Mouse (Mus musculus) embryonic stem cell, embryonic (primary cell): Measurements from ENCODE around the gene Rcor1.

Source experiments
- CTCF ChIA-PET, 4 experiments: fragments of 300-600 bp in 2 of 4; fragments of 350-600 bp in 2 of 4; sonication (Branson Sonifier 250); formaldehyde crosslinking; loops; one replicate each; lab custom pipeline; 2022; ENCODE audit warnings: inconsistent platforms in 2 of 4; lab: Charles Lee
- POLR2A ChIA-PET, 4 experiments: fragments of 300-600 bp in 2 of 4; fragments of 350-600 bp in 2 of 4; sonication (Branson Sonifier 250); formaldehyde crosslinking; loops; one replicate each; lab custom pipeline; 2022; ENCODE audit warnings: antibody characterized with exemption in 4 of 4, inconsistent platforms in 1 of 4; lab: Charles Lee

Rcor1 gene

DNA sequence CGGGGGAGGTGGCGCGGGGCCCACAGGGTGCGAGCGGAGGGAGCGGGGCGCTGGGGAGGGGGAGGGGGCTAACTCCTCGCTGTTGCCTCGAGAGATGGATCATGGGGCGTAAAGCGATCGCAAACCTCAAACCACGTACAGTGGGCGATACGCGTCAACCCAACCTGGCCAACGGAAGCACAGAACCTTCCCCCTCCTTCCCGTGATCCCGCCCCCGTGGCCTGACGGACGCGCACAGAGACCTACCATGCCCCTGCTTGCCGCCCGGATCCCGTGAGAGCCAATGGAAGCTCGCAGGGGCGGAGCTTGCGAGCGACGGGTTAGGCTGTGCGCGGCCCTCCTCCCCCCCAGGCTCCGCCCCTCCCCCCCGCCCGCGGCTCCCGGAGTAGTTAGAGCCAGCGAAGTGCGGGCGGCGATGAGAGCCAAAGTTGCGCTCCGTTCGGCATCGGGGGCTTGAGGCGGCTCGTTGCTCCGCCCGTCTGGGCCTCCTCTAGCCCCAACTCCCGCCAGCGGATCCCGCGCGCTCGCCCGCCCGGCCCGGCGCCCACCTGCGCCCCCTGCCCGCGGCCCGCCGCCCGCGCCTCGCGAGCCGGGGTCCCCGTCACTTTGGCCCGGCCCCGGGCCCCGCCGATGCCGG lies at the start of gene Rcor1:
Gene Rcor1 (plus strand): TSS at position 376 of the 637 bp plus-strand sequence.
- ChIA-PET CTCF (interaction anchor here (0.5 to 1.6 kb wide), 16 partner anchors 23 to 466 kb away, joined by 3 to 12 read pairs (median 3); no protein-coding TSS in a partner anchor), POLR2A (interaction anchor here in 3 of 4 experiments (0.5 to 5.7 kb wide), 83 partner anchors 9 to 578 kb away, joined by 3 to 46 read pairs (median 4); partner anchors contain the start of genes Eif5 (in 3 of the 3), Ankrd9 (in 2 of the 3), Wdr20 (in 2 of the 3) and Hsp90aa1 (in 1 of the 3))

GRCm38 (mm10) chr12:110989409-110989808 lies 49.7 kb upstream of the Rcor1 start:
- POLR2A ChIA-PET, result interaction anchor here in 3 of 4 experiments (0.9 to 8.9 kb wide), 4 partner anchors 9 to 25 kb away, joined by 3 to 76 read pairs (median 34); partner anchors contain the start of gene Ankrd9 (in 2 of the 3)
- CTCF ChIA-PET, result interaction anchor here in 2 of 4 experiments (0.6 to 6.8 kb wide), 3 partner anchors 10 to 53 kb away, joined by 3 to 123 read pairs (median 58); partner anchors contain the start of gene Ankrd9 (in 1 of the 2)

- POLR2A ChIA-PET, result interaction anchor here in 3 of 4 experiments (0.7 to 8.9 kb wide), 10 partner anchors 10 to 547 kb away, joined by 3 to 76 read pairs (median 4); partner anchors contain the start of genes Ankrd9 (in 2 of the 3), Eif5 (in 1 of the 3) and Rcor1 (in 1 of the 3)
- CTCF ChIA-PET, result interaction anchor here in 3 of 4 experiments (0.5 to 6.8 kb wide), 11 partner anchors 9 to 108 kb away, joined by 3 to 123 read pairs (median 9); partner anchors contain the start of gene Ankrd9 (in 1 of the 3)
Observed at GRCm38 (mm10) chr12:110990500-110990899, 48.7 kb upstream of the Rcor1 start.

DNA sequence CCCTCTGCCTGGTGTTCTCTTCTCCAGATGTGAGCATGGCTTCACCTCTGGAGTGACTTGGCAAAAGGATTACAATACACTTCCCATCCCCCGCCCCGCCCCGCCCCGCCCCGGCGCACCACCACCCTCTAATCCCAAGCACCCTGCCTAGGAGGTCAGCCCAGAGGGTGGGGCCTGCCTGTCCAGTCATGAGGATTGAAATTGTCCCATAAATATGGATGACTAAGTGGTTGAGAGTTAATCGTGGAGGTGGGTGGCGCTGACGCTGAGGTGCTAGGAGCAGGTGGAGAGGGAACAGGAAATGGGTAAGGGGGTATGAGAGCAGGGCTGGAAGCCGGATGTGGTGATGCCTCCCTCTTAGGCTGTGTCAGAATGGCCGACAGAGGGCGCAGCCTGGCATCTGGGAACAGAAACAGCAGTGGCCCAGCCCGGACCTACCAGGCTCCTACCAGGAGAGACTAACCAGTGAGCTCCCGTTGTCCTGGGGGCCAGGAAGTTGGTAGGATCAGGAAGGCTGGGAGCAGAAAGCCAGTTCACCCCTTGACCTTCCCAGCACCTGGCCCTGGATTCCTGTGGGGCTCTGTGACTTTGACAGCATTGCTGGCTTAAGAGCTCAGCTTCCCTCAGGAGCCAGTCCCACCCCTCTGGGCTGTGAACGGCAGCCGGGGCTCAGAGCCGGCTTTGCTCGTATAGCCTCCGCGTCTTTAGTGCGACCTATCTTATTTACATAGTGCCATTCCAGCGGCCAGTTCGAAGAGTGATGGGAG lies 47.6 kb upstream of the Rcor1 start:
- POLR2A ChIA-PET, result interaction anchor here (0.6 to 8.9 kb wide), 36 partner anchors 8 to 289 kb away, joined by 3 to 76 read pairs (median 4); partner anchors contain the start of genes Ankrd9 (in 3 of the 4), Rcor1 (in 2 of the 4), Hsp90aa1 (in 1 of the 4) and Wdr20 (in 1 of the 4)
- CTCF ChIA-PET, result interaction anchor here (0.6 to 6.8 kb wide), 97 partner anchors 8 to 942 kb away, joined by 3 to 123 read pairs (median 4); partner anchors contain the start of genes Rcor1 (in 3 of the 4), Ankrd9 (in 2 of the 4), Hsp90aa1 (in 1 of the 4) and Wdr20 (in 1 of the 4)

DNA sequence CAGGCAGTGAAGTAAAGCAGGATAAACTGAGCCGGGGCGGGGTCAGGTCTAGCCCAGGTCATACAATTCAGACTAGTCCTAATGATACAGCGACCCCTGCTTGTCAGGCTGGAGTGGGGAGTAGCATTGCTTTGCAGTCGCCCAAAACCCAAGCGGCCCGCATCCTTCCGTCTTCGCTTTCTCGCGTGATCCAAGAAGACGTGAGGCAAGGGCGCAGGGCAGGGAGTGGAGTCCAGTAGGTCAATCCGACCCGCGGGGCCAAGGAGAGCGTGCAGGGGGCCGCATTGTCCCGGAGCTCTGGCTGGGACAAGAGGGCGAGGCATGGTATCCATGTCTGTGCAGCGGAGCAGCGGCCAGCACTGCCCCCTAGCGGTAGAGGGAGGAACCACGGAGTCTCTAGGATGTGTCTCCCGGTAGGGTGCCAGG lies 47.0 kb upstream of the Rcor1 start:
- CTCF ChIA-PET, result interaction anchor here (0.6 to 6.8 kb wide), 94 partner anchors 8 to 943 kb away, joined by 3 to 123 read pairs (median 4); partner anchors contain the start of genes Rcor1 (in 3 of the 4), Ankrd9 (in 2 of the 4), Hsp90aa1 (in 1 of the 4) and Wdr20 (in 1 of the 4)
- POLR2A ChIA-PET, result interaction anchor here (0.6 to 8.9 kb wide), 34 partner anchors 9 to 521 kb away, joined by 3 to 76 read pairs (median 4); partner anchors contain the start of genes Ankrd9 (in 3 of the 4), Rcor1 (in 2 of the 4), Hsp90aa1 (in 1 of the 4) and Wdr20 (in 1 of the 4)

DNA sequence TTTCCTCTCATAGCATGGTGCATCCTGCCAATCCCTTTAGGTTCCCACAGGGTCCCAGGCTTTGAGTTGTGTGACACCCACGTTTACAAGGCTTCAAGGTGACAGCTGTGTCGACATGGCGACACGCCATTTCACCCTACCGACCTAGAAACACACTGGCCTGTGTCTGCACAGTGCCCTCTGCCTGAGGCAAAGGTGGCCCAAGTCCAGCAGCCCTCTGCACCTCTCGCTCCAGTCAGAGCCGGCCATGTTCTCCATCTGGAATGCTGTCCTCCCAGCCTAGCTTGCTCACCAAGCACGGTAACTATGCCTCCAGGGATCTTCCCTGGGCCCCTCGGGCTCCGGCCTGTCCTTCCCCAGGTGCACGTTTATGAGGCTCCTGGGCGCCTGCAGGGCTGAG lies 46.4 kb upstream of the Rcor1 start:
- ChIA-PET POLR2A (interaction anchor here (0.6 to 8.9 kb wide), 16 partner anchors 11 to 521 kb away, joined by 3 to 76 read pairs (median 6); partner anchors contain the start of genes Ankrd9 (in 2 of the 4), Hsp90aa1 (in 1 of the 4) and Rcor1 (in 1 of the 4)), CTCF (interaction anchor here (0.6 to 6.8 kb wide), 31 partner anchors 8 to 575 kb away, joined by 3 to 123 read pairs (median 5); partner anchors contain the start of genes Ankrd9 (in 2 of the 4) and Rcor1 (in 1 of the 4))

DNA sequence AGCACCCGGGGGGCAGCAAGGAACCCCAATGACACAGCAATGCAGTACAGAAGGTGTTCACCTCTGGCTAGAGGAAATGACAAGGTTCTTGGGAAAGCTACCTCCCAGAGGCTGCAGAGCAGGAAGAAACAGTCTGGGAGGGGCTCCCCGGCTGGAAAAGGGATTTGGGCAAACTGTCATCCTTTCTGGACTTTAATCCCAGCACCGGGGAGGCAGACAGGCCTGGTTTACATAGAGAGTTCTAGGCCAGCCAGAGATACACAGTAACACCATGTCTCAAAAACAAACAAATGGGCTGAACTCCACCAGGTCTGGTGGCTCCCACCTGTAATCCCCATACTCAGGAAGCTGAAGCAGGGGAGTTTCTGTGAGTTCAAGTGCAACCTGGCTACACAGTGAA lies 45.9 kb upstream of the Rcor1 start:
- ChIA-PET POLR2A (interaction anchor here in 3 of 4 experiments (0.9 to 8.9 kb wide), 8 partner anchors 13 to 290 kb away, joined by 3 to 76 read pairs (median 5); partner anchors contain the start of genes Ankrd9 (in 2 of the 3) and Hsp90aa1 (in 1 of the 3)), CTCF (interaction anchor here in 3 of 4 experiments (0.6 to 6.8 kb wide), 7 partner anchors 11 to 359 kb away, joined by 4 to 123 read pairs (median 11); partner anchors contain the start of gene Ankrd9 (in 1 of the 3))

GRCm38 (mm10) chr12:110994666-110995065 lies 44.5 kb upstream of the Rcor1 start:
- CTCF ChIA-PET, result interaction anchor here in 2 of 4 experiments (0.6 to 6.8 kb wide), 4 partner anchors 11 to 575 kb away, joined by 3 to 123 read pairs (median 4); partner anchors contain the start of genes Ankrd9 (in 1 of the 2) and Rcor1 (in 1 of the 2)
- POLR2A ChIA-PET, result interaction anchor here in 3 of 4 experiments (0.6 to 8.9 kb wide), 8 partner anchors 9 to 239 kb away, joined by 3 to 76 read pairs (median 4); partner anchors contain the start of gene Ankrd9 (in 1 of the 3)

DNA sequence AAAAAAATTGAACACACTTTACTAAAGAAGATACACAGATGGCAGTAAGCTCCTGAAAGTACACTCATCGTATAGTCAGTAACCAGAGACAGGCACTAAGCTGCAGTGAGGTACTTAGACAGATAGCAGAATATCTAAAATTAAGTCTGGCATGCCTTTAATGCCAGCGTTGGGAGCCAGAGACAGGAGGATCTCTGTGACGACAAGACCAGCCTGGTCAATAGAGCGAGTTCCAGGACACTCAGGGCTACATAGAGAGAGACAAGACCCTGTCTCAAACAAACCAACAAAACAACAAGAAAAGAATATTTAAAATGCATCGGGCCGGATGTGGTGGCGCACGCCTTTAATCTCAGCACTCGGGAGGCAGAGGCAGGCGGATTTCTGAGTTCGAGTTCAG lies 41.1 kb upstream of the Rcor1 start:
- POLR2A ChIA-PET, result interaction anchor here in 3 of 4 experiments (0.6 to 2.3 kb wide), 7 partner anchors 8 to 116 kb away, joined by 3 to 9 read pairs (median 3); partner anchors contain the start of gene Rcor1 (in 1 of the 3)
- CTCF ChIA-PET, result interaction anchor here in 2 of 4 experiments (0.6 to 2.5 kb wide), 4 partner anchors 44 to 124 kb away, joined by 4 to 8 read pairs (median 6); no protein-coding TSS in a partner anchor

- ChIA-PET CTCF (interaction anchor here in 2 of 4 experiments (1.6 kb wide), 2 partner anchors 8 to 143 kb away, joined by 3 to 4 read pairs; no protein-coding TSS in a partner anchor), POLR2A (interaction anchor here in 3 of 4 experiments (0.5 to 2.3 kb wide), 5 partner anchors 8 to 28 kb away, joined by 3 to 9 read pairs (median 6); no protein-coding TSS in a partner anchor)
Observed at GRCm38 (mm10) chr12:110999820-111000219, 39.3 kb upstream of the Rcor1 start.

DNA sequence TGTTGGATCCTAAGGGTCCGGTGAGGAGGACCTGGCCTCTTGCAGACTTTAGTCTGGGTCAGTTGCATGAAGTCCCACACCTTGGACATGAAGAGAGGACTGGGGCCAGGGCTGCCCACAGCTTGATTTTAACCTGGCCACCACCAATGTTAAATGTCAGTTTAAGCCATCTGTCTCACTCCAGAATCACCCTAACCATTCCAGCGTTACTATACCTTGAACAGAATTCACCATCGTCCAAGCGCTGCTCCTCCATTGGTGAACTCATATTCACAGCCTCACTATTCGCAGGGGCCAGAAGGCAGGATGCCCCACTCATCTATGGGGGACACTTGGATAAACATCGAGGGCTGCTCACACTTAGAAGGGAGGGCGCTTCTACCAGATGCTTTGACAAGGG lies 38.2 kb upstream of the Rcor1 start:
- CTCF ChIA-PET, result interaction anchor here in 2 of 4 experiments (1.6 to 1.7 kb wide), 2 partner anchors 9 kb away, joined by 4 to 5 read pairs; no protein-coding TSS in a partner anchor
- POLR2A ChIA-PET, result interaction anchor here in 1 of 4 experiments (0.9 kb wide), 1 partner anchor 37 kb away, joined by 3 read pairs; no protein-coding TSS in a partner anchor

DNA sequence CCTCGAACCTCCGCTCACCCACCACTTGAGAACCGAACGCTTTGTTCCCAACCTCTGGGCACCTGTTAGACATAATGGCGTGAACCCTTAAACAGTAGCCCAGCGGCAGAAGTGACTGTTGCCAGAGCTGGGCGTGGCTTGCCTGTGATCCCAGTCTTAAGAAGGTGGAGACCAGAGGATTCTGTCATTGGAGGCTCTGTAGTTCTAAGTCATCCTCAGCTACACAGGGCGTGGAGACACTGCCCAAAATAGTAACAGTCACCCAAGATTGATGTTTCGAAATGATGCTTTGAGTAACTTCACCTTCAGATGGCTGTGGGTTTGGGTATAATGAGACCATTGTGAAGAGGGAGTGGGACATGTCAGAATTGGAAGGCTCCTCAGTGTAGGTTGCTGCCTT lies 35.0 kb upstream of the Rcor1 start:
- POLR2A ChIA-PET, result interaction anchor here in 3 of 4 experiments (0.6 to 2.0 kb wide), 7 partner anchors 9 to 586 kb away, joined by 3 to 8 read pairs (median 4); partner anchors contain the start of gene Rcor1 (in 1 of the 3)

GRCm38 (mm10) chr12:111005803-111006202 lies 33.3 kb upstream of the Rcor1 start:
- ChIA-PET POLR2A (interaction anchor here in 2 of 4 experiments (0.5 to 5.5 kb wide), 16 partner anchors 8 to 532 kb away, joined by 3 to 46 read pairs (median 3); partner anchors contain the start of genes Rcor1 (in 2 of the 2), 1700001K19Rik (in 1 of the 2), Ankrd9 (in 1 of the 2) and Eif5 (in 1 of the 2)), CTCF (interaction anchor here in 2 of 4 experiments (0.6 to 1.8 kb wide), 3 partner anchors 14 to 905 kb away, joined by 3 to 9 read pairs (median 3); no protein-coding TSS in a partner anchor)

More for the DNA sequence above, 35.0 kb upstream of the Rcor1 start:
- CTCF ChIA-PET, result interaction anchor here in 1 of 4 experiments (1.4 kb wide), 1 partner anchor 12 kb away, joined by 4 read pairs; no protein-coding TSS in a partner anchor

GRCm38 (mm10) chr12:111006339-111006738 lies 32.8 kb upstream of the Rcor1 start:
- CTCF ChIA-PET, result interaction anchor here in 2 of 4 experiments (1.0 to 1.8 kb wide), 2 partner anchors 14 to 15 kb away, joined by 3 to 9 read pairs; no protein-coding TSS in a partner anchor
- POLR2A ChIA-PET, result interaction anchor here in 3 of 4 experiments (0.6 to 5.5 kb wide), 16 partner anchors 9 to 532 kb away, joined by 3 to 46 read pairs (median 4); partner anchors contain the start of genes Ankrd9 (in 2 of the 3), Rcor1 (in 2 of the 3), 1700001K19Rik (in 1 of the 3) and Eif5 (in 1 of the 3)
